Mouse (Mus musculus) stomach, postnatal 0 days (tissue): Measurements from ENCODE around the gene Rprd2.
A peak's percentile ranks its signal among the peaks of the same experiment; 100 is the strongest.

Experiments used
- CTCF ChIP-seq: IDR thresholded peaks from 2 replicates; pipeline ENCODE4 v1.5.1; 2016; ENCODE audit warnings: antibody characterized with exemption, low read depth, mild to moderate bottlenecking, moderate library complexity
- EP300 ChIP-seq: optimal IDR thresholded peaks from 2 replicates; pipeline ENCODE3; 2016; ENCODE audit warnings: antibody characterized with exemption

- TF ChIP-seq CTCF: peak; percentile 90
- no peak for TF ChIP-seq EP300
Measured at GRCm38 (mm10) chr3:95861796-95862195, 43.1 kb upstream of the Rprd2 start.
